ENCODE assay signal across 9 mouse cellular contexts in genomic region chr4:119492933-119493327, GRCm38 (mm10). TPM values are rescaled to one million over a fixed set of nuclear protein-coding genes. Genes with fewer than 3 reads are reported as not detected.
A peak's percentile ranks its signal among the peaks of the same experiment; 100 is the strongest.
DNase-seq lines count a peak whose midpoint lies in the region; ATAC-seq and TF ChIP-seq lines count a peak whose summit lies in the region.
"Had no signal": no experiment of that assay in that cellular context is flagged by ENCODE, and none has a peak within 500 bp of the region (broad histone marks: within the 10 kb centered on the region; RNA-seq: fewer than 3 reads in every experiment).

No protein-coding gene starts in this region.

- 0 out of 2 replicates have a peak, but pooled peaks cover 3% of the 10 kb centered on the region for H3K9me3 ChIP-seq in intestine, embryonic 16.5 days (ENCODE audit: control insufficient read depth, low read length)
- H3K9me3 ChIP-seq in neural tube, embryonic 14.5 days (ENCODE audit: control insufficient read depth, low read length) = no peaks in the 10 kb centered on the region

- H3K9ac ChIP-seq in intestine, embryonic 16.5 days (ENCODE audit: low read depth, low read length) = no peak overlapping the region
- peak overlapping the region; percentile 73 for H3K9ac ChIP-seq in neural tube, embryonic 14.5 days (replicated peaks; ENCODE audit: low read depth, low read length)

- intact Hi-C loops in left cerebral cortex, adult 2 months (cut with DNase I) = loop anchor here (2.0 kb wide), 1 partner anchor 46 kb away; the partner anchor contains the start of gene Frg2f1
- intact Hi-C loops in left cerebral cortex, postnatal 10 days (cut with DNase I) = loop anchor here (1.0 kb wide), 1 partner anchor 46 kb away; the partner anchor contains the start of gene Frg2f1

- no peak for DNase-seq in left cerebral cortex, adult 2 months (ENCODE audit: extremely low spot score in 1 of 2, low spot score in 2 of 2)
- no peak for DNase-seq in left cerebral cortex, postnatal 10 days (ENCODE audit: extremely low spot score in 1 of 2, low spot score in 2 of 2)
- no peak for DNase-seq in thymus, postnatal 10 days (ENCODE audit: low spot score in 2 of 2)
- no peak for DNase-seq in layer of hippocampus, adult 11-12 months (ENCODE audit: low spot score)
- no peak for DNase-seq in embryo, embryonic 10.5 days (ENCODE audit: low spot score)

- no peaks in the 10 kb centered on the region for H3K4me1 ChIP-seq in embryonic fibroblast, embryonic 13.5 days (ENCODE audit: control insufficient read depth, insufficient read depth, low read length)
- H3K4me1 ChIP-seq in intestine, embryonic 16.5 days (ENCODE audit: control insufficient read depth, insufficient read depth, low read length) = 0 out of 2 replicates have a peak, but pooled peaks cover 2% of the 10 kb centered on the region
- H3K4me1 ChIP-seq in neural tube, embryonic 14.5 days (ENCODE audit: control insufficient read depth, insufficient read depth, low read length) = peaks cover 5% of the 10 kb centered on the region; the same call in 1 of the 2 replicates

- peak overlapping the region; percentile 96 for H3K4me2 ChIP-seq in intestine, embryonic 16.5 days (ENCODE audit: low read depth, low read length)
- H3K4me2 ChIP-seq in neural tube, embryonic 14.5 days (ENCODE audit: low read depth, low read length) = peak overlapping the region; percentile 54

- TF ChIP-seq POLR2A in embryonic fibroblast, embryonic 13.5 days (IDR thresholded peaks at IDR 0.05; ENCODE audit: low read depth, low read length) = no peak

- peak overlapping the region; percentile 65 for H3K4me3 ChIP-seq in left cerebral cortex, adult 2 months
- peak overlapping the region; percentile 34 for H3K4me3 ChIP-seq in embryonic fibroblast, embryonic 13.5 days (ENCODE audit: insufficient read depth, low read length)
- peak overlapping the region; percentile 60 for H3K4me3 ChIP-seq in intestine, embryonic 16.5 days (ENCODE audit: low read length)
- H3K4me3 ChIP-seq in neural tube, embryonic 14.5 days (ENCODE audit: low read depth, low read length) = peak overlapping the region; percentile 60

- no peaks in the 10 kb centered on the region for H3K36me3 ChIP-seq in intestine, embryonic 16.5 days (ENCODE audit: control insufficient read depth, insufficient read depth, low read length)
- H3K36me3 ChIP-seq in neural tube, embryonic 14.5 days (ENCODE audit: control insufficient read depth, insufficient read depth, low read length) = no peaks in the 10 kb centered on the region

- H3K27ac ChIP-seq in left cerebral cortex, adult 2 months = peak overlapping the region; percentile 71; the same call in 1 of the 2 replicates
- no peak overlapping the region for H3K27ac ChIP-seq in embryonic fibroblast, embryonic 13.5 days (ENCODE audit: insufficient read depth, low read length)
- no peak overlapping the region for H3K27ac ChIP-seq in intestine, embryonic 16.5 days (ENCODE audit: low read length)
- H3K27ac ChIP-seq in neural tube, embryonic 14.5 days (ENCODE audit: low read depth, low read length) = peak overlapping the region; percentile 80

- peaks cover 11% of the 10 kb centered on the region; the same call in 1 of the 2 replicates for H3K27me3 ChIP-seq in intestine, embryonic 16.5 days (replicated peaks; ENCODE audit: control insufficient read depth, insufficient read depth, low read length)
- H3K27me3 ChIP-seq in neural tube, embryonic 14.5 days (ENCODE audit: control insufficient read depth, insufficient read depth, low read length) = no peaks in the 10 kb centered on the region
- H3K27me3 ChIP-seq: Patski had no signal

- 41% methylated on average over 10 of the region's 10 CpGs for WGBS in intestine, embryonic 16.5 days
- whole genome bisulfite sequencing in neural tube, embryonic 14.5 days = 30% methylated on average over 10 of the region's 10 CpGs

- ATAC-seq in intestine, embryonic 16.5 days = no peak
- ATAC-seq in neural tube, embryonic 14.5 days (ENCODE audit: low read depth) = peak; percentile 52; the same call in 1 of the 2 replicates
- ATAC-seq: Patski had no signal

- TF ChIP-seq CTCF in left cerebral cortex, adult 2 months (IDR thresholded peaks at IDR 0.05) = no peak
- no peak for TF ChIP-seq CTCF in embryonic fibroblast, embryonic 13.5 days (IDR thresholded peaks at IDR 0.05; ENCODE audit: borderline replicate concordance, insufficient read depth, low read length)

RNA-seq across cellular contexts. Expression of gene Rimkla, which starts 0.5 kb away (rescaled TPM):
- 1 to 10 TPM; 6.2 to 9.3 TPM for total RNA-seq in left cerebral cortex, adult 2 months (2021)
- 10 to 100 TPM; 20.8 to 21.8 TPM for total RNA-seq in left cerebral cortex, postnatal 10 days (2021)
- not detected in 2 replicates for polyA plus RNA-seq in embryonic fibroblast, embryonic 13.5 days (2011; ENCODE audit: insufficient read length, low read depth, missing spikeins)
- polyA plus RNA-seq in intestine, embryonic 16.5 days (2015; fragmentation: Nextera tagmentation; extraction: Ambion mirVana) = 0.62 and 0.73 TPM in 2 replicates
- 33.4 and 37.7 TPM in 2 replicates for polyA plus RNA-seq in neural tube, embryonic 14.5 days (2014; fragmentation: Nextera tagmentation; extraction: Ambion mirVana)

RNA-seq across cellular contexts. Expression of gene Foxj3, which starts 43.9 kb away (rescaled TPM):
- total RNA-seq in left cerebral cortex, adult 2 months (2021) = 10 to 100 TPM; 69.6 to 72.2 TPM
- total RNA-seq in left cerebral cortex, postnatal 10 days (2021) = 10 to 100 TPM; 59.6 to 73.9 TPM
- 40.3 and 48.6 TPM in 2 replicates for polyA plus RNA-seq in embryonic fibroblast, embryonic 13.5 days (2011; ENCODE audit: insufficient read length, low read depth, missing spikeins)
- 16.4 and 18.3 TPM in 2 replicates for polyA plus RNA-seq in intestine, embryonic 16.5 days (2015; fragmentation: Nextera tagmentation; extraction: Ambion mirVana)
- polyA plus RNA-seq in neural tube, embryonic 14.5 days (2014; fragmentation: Nextera tagmentation; extraction: Ambion mirVana) = 30.7 and 37.3 TPM in 2 replicates

RNA-seq across cellular contexts. Expression of gene Frg2f1, which starts 46.4 kb away (rescaled TPM):
- total RNA-seq in left cerebral cortex, adult 2 months (2021) = 10 to 100 TPM; 21.4 to 22.5 TPM
- 10 to 100 TPM; 25.9 to 26.2 TPM for total RNA-seq in left cerebral cortex, postnatal 10 days (2021)
- 3.5 and 4.9 TPM in 2 replicates for polyA plus RNA-seq in embryonic fibroblast, embryonic 13.5 days (2011; ENCODE audit: insufficient read length, low read depth, missing spikeins)
- polyA plus RNA-seq in intestine, embryonic 16.5 days (2015; fragmentation: Nextera tagmentation; extraction: Ambion mirVana) = 3.5 and 4.3 TPM in 2 replicates
- polyA plus RNA-seq in neural tube, embryonic 14.5 days (2014; fragmentation: Nextera tagmentation; extraction: Ambion mirVana) = 10.4 and 11.1 TPM in 2 replicates

Comparison
In these comparisons a context has a peak if more than half of its experiments do, and no peak if none do; other contexts are left out.
1. H3K27ac ChIP-seq: peak in left cerebral cortex, adult 2 months (single experiment) and neural tube, embryonic 14.5 days (single experiment); none in embryonic fibroblast, embryonic 13.5 days (single experiment) and intestine, embryonic 16.5 days (single experiment).
2. RNA of gene Rimkla, which starts 0.5 kb away (polyA plus RNA-seq): 33.4 to 37.7 TPM in neural tube, embryonic 14.5 days; 0.62 to 0.73 TPM in intestine, embryonic 16.5 days and not detected in embryonic fibroblast, embryonic 13.5 days; every median in the first group is over 10 times any median in the second.
3. Peak in every context shown above with its lines, with median percentiles within 50 percentile points of each other: H3K4me3 ChIP-seq.